Mouse (Mus musculus) testis, postnatal 14 days (tissue): Measurements from ENCODE around the gene Calr3.

ENCODE experiments used
- DNase-seq: peaks from one replicate; pipeline ENCODE4 v3.0.0; 2021; ENCODE audit warnings: low spot score

The Calr3 gene

GRCm38 (mm10) chr8:72443338-72443993 lies at the start of gene Calr3, which contains the start of gene 1700030K09Rik:
Gene Calr3, minus strand, starts transcription at chr8:72443870.
Gene 1700030K09Rik, plus strand, starts transcription at chr8:72443880.
- peak; percentile 98 for DNase-seq

- no peak for DNase-seq
Measured at GRCm38 (mm10) chr8:72493381-72493780, 49.7 kb upstream of the Calr3 start.

DNA sequence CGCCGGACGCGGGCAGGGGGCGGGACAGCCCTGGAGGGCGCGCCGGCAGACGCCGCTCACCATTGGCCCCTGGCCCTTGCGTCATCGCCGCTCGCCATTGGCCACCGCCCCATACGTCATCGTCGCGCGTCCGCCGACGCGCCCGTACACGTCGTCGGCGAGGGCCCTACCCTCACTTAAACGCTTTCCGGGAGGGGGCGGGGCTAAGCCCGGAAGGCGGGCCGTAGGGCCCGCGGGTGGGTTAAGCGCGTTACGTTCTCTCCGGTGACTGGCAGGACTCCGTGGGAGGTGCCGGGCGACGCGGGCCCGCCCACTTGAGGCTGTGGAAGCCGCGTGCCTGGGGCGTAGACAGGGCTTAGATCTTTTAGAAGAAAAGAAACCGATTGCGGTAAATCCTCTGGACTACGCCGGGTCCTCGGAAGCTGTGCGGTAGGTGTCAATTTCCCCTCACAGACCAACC lies 49.0 kb upstream of the Calr3 start:
- DNase-seq, result peak; percentile 99

- DNase-seq, result peak; percentile 64
Measured at GRCm38 (mm10) chr8:72491680-72492621, 48.3 kb upstream of the Calr3 start, which contains the start of gene Slc35e1. Gene Slc35e1, minus strand, starts transcription at chr8:72492614.

DNA sequence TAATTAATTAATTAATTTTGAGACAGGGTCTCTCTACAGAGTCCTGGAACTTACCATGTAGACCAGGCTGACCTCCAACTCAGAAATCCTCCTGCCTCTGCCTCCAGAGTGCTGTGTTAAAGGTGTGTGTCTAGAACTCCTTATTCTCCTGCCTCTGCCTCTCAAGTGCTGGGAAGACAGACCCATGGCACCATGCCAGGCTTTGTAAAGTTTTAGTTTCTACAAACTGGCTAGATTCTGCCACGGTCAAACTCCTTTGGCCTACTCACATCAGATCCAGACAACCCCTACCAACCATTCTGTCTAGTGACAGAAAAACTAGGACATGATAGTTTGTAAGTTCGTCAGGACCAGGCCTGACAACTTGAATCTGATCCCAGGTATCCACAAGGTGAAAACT lies 47.3 kb upstream of the Calr3 start:
- DNase-seq, result no peak

DNA sequence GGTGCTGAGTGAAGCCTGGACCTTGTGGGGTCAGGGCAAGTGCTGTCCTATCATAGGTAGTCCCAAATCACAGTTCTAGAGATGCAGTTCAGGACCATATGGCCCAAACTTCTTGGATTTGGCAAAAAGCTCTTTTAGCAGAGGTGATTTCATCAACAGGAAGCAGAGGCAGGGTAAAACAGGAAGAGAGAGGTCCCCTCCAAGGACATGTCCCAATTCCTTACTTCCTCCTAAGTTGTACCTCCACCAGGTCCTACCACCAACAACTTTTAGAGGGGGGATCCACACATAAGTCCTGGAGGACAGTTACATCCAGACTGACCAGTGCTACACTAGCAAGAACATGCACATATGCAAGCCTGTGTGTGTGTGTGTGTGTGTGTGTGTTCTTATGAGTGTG lies 43.3 kb upstream of the Calr3 start:
- no peak for DNase-seq

- no peak for DNase-seq
Measured at GRCm38 (mm10) chr8:72485456-72486199, 42.0 kb upstream of the Calr3 start.

DNA sequence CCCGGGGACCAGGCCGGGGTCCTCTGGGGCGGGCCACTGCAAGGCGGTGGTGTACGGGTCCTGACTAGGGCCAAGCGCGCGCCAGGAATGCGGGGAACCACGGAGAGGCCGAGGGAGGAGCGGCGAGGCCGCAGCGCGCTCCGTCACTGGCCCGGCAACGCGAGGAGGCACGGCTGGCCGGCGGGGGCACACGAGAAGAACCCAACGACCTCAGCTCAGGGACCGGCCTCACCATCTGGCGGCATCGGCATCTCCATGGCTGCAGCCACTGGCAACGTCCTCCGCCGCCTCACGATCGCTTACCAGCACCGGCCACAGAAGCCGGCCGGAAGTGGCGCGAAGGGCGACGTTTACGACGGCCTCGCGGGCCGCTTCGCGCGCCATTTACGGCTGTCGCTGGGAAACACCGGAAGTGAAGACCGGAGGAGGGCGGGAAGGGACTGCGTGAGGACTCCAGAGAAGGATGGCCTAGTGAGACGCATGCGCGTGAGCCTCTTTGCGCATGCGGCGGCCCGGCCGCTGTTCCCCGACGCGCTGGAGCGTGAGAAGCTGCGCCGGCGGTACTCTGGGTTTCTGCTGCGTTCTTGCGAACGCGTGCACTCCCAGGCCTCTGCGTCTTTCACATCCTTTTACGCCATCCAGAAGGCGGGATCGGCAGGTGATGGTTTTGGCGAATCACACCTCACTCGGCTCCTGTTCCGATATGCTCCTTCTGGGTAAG lies 31.3 kb upstream of the Calr3 start, which contains the start of gene Cherp:
Gene Cherp (minus strand): TSS at position 401 of the 721 bp plus-strand sequence.
- DNase-seq, result peak; percentile 99

- DNase-seq, result no peak
Measured at GRCm38 (mm10) chr8:72470684-72471083, 27.0 kb upstream of the Calr3 start.

DNA sequence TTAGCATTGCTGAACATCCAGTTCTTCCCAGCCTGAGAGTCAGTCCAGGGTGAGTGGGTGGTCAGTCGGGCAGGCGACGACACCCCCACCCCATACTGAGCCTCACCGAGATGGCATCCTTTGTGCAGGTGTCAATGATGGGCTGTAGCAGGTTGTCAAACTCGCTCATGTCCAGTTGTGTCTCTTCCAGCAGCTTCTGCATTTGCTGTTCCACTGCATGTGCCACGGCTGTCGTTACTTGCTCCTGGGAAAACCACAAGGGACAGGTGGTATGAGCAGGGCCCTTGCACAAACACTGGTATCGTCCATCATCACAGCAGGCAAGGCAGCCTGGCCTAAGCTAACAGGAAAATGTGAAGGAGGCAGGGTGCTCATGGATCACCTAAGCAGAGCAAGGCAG lies 26.3 kb upstream of the Calr3 start:
- DNase-seq, result no peak

GRCm38 (mm10) chr8:72469243-72469642 lies 25.6 kb upstream of the Calr3 start:
- no peak for DNase-seq

DNA sequence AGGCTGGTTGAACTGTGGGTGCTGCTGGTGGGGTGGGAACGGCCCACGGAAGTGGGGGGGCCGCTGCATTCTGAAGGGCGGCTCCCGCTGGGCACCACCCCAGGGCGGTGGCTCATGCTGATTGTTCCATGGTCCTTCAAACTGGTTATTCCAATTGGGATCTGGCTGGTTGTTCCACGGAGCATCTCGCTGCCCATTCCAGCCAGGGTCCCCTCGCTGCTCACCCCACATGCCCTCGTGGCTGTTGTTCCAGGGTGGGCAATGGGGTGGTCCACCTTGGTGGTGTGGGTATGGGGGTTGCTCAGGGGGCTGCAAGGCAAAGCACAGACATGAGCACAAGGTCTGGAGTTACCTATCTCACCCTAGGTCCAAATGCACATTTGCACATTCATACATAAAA lies 20.5 kb upstream of the Calr3 start:
- no peak for DNase-seq

GRCm38 (mm10) chr8:72459881-72460533 lies 16.3 kb upstream of the Calr3 start:
- no peak for DNase-seq

GRCm38 (mm10) chr8:72458457-72458856 lies 14.8 kb upstream of the Calr3 start:
- DNase-seq, result no peak

GRCm38 (mm10) chr8:72457806-72458205 lies 14.1 kb upstream of the Calr3 start:
- DNase-seq, result no peak

DNA sequence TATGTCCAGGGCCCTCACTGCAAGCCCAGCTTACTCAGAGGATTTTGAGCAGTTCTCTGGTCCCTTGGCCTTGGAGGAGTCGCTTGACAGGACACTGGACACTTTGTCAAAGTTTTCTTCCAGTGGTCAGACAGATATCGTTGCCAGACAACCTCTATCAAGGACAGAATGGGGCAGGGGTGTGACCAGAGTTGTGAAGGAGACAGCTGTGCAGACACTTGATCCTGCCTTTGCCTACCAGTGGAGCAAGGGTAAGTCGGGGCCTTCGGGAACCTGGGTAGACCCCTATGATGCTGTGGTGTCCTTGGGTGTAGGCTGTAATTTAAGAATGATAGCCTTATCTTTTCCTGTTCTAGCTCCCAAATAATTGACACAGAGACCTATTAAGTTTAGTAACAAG lies 11.6 kb upstream of the Calr3 start:
- peak; percentile 55 for DNase-seq

GRCm38 (mm10) chr8:72453904-72454303 lies 10.2 kb upstream of the Calr3 start:
- DNase-seq, result no peak

DNA sequence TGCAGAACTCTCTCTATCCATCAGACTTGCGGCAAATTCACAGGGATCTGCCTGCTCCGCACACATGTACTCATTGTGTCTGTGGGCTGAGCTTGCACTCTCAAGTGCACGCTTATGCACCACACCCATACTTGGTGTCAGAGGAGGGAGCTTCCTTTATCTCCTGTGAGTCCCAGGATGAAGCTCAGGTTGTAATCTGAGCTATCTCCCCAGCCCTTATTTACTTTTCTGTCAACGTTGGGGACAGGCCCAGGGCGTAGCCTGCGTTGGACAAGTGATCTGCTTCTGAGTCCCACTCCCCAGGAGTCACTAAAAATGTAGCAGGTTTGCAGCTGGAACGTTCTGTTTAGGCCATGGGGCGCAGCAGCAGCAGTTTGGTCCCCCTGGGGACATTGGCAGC lies 7.8 kb upstream of the Calr3 start:
- no peak for DNase-seq

GRCm38 (mm10) chr8:72445071-72445470 lies 1.4 kb upstream of the Calr3 start:
- DNase-seq, result no peak

GRCm38 (mm10) chr8:72443994-72444350 lies 302 bp upstream of the Calr3 start:
- DNase-seq, result no peak
